Mouse (Mus musculus) intestine, postnatal 0 days (tissue): ENCODE data around the gene Prps1. TPM values are rescaled to one million over a fixed set of nuclear protein-coding genes. Genes with fewer than 3 reads are reported as not detected.
"Not testable (repeated sequence)": the region's sequence is repeated elsewhere in the genome, so short reads cannot be mapped to it uniquely, and the experiment has no call there.

Experiments used
- ATAC-seq: fragments of 200-750 bp; cut with Nextera tagmentation; 2 replicates; pipeline ENCODE4 v1.8.0; 2017; ENCODE audit warnings: mild to moderate bottlenecking, moderate TSS enrichment, moderate library complexity
- H3K27ac ChIP-seq: fragments of 300-500 bp; sonication (generic); 2 replicates; pipeline ENCODE4 v1.5.1; 2014; ENCODE audit warnings: mild to moderate bottlenecking, low read depth, low read length, moderate library complexity
- H3K27me3 ChIP-seq: fragments of 300-500 bp; sonication (generic); replicated peaks from 2 replicates; pipeline ENCODE4 v1.6.1; 2014; ENCODE audit warnings: low read length, mixed read lengths; ENCODE audit not compliant: control insufficient read depth, insufficient read depth
- H3K36me3 ChIP-seq: fragments of 300-500 bp; sonication (generic); 2 replicates; pipeline ENCODE4 v1.6.1; 2014; ENCODE audit warnings: mild to moderate bottlenecking, moderate library complexity; ENCODE audit not compliant: control insufficient read depth, insufficient read depth
- H3K4me1 ChIP-seq: fragments of 300-500 bp; sonication (generic); replicated peaks from 2 replicates; pipeline ENCODE4 v1.6.1; 2014; ENCODE audit warnings: antibody characterized with exemption, low read length, mixed read lengths; ENCODE audit not compliant: control insufficient read depth, insufficient read depth
- H3K4me2 ChIP-seq: fragments of 300-500 bp; sonication (generic); replicated peaks from 2 replicates; pipeline ENCODE4 v1.6.1; 2014; ENCODE audit warnings: low read depth, mild to moderate bottlenecking, moderate library complexity
- H3K4me3 ChIP-seq: fragments of 300-500 bp; sonication (generic); 2 replicates; pipeline ENCODE4 v1.5.1; 2014; ENCODE audit warnings: low read depth, low read length
- H3K9ac ChIP-seq: fragments of 300-500 bp; sonication (generic); 2 replicates; pipeline ENCODE4 v1.6.1; 2014; ENCODE audit warnings: mild to moderate bottlenecking, low read depth, low read length
- H3K9me3 ChIP-seq: fragments of 300-500 bp; sonication (generic); 2 replicates; pipeline ENCODE4 v1.6.1; 2016; ENCODE audit warnings: mixed run types; ENCODE audit not compliant: control insufficient read depth
- CTCF ChIP-seq: sonication (generic); IDR thresholded peaks from 2 replicates; pipeline ENCODE4 v1.5.1; 2016; ENCODE audit warnings: low read depth, mild to moderate bottlenecking, control low read depth, antibody characterized with exemption, moderate library complexity
- WGBS: fragments of 180-500 bp; shearing (Covaris S2); extraction: QIAGEN DNeasy Blood & Tissue Kit; methylation state at CpG from one replicate; pipeline ENCODE4 v1.1.7; 2014; 5-methylcytosine and 5-hydroxymethylcytosine counted together
- polyA plus RNA-seq: library from polyadenylated mRNA; unstranded; fragments of >200 nt; fragmentation: Nextera tagmentation; extraction: Ambion mirVana; gene quantifications from 2 replicates; pipeline ENCODE4 v1.2.1, GENCODE M21; 2015

Prps1 gene
- polyA plus RNA-seq, 1 experiment from 2014 or later, result 8.5 TPM

- no peak overlapping the region for H3K9ac ChIP-seq
- H3K4me2 ChIP-seq, result no peak overlapping the region
- no peak overlapping the region for H3K4me3 ChIP-seq
- H3K9me3 ChIP-seq, result no peaks in the 10 kb centered on the region
- no peaks in the 10 kb centered on the region for H3K4me1 ChIP-seq
- WGBS, result 44% methylated on average over 15 of the region's 15 CpGs
- H3K36me3 ChIP-seq, result no peaks in the 10 kb centered on the region
- peak; percentile 92 for ATAC-seq
- no peak for TF ChIP-seq CTCF
- H3K27me3 ChIP-seq, result no peaks in the 10 kb centered on the region
- peak overlapping the region; percentile 60 for H3K27ac ChIP-seq
Observed at GRCm38 (mm10) chrX:140505497-140506238, 49.3 kb downstream of the Prps1 start.

GRCm38 (mm10) chrX:140506436-140507180 is 50.2 kb downstream of the Prps1 start:
- no peak for TF ChIP-seq CTCF
- Histone ChIP-seq H3K4me1 (no peaks in the 10 kb centered on the region), H3K27ac (peak overlapping the region; percentile 57; the same call in 1 of the 2 replicates), H3K9ac (no peak overlapping the region), H3K9me3 (no peaks in the 10 kb centered on the region), H3K27me3 (no peaks in the 10 kb centered on the region), H3K4me2 (no peak overlapping the region), H3K36me3 (no peaks in the 10 kb centered on the region), H3K4me3 (no peak overlapping the region)
- 67% methylated on average over 6 of the region's 6 CpGs for WGBS
- ATAC-seq, result no peak

GRCm38 (mm10) chrX:140507377-140507776 is 51.0 kb downstream of the Prps1 start:
- H3K4me1 ChIP-seq, result no peaks in the 10 kb centered on the region
- H3K27ac ChIP-seq, result no peak overlapping the region
- no peak for ATAC-seq
- no peak overlapping the region for H3K9ac ChIP-seq
- no peak overlapping the region for H3K4me3 ChIP-seq
- no peak for TF ChIP-seq CTCF
- no peaks in the 10 kb centered on the region for H3K9me3 ChIP-seq
- H3K36me3 ChIP-seq, result no peaks in the 10 kb centered on the region
- H3K27me3 ChIP-seq, result no peaks in the 10 kb centered on the region
- H3K4me2 ChIP-seq, result no peak overlapping the region
- WGBS, result 91% methylated on average over 1 of the region's 1 CpGs

- H3K9me3 ChIP-seq, H3K4me3 ChIP-seq, H3K4me2 ChIP-seq, H3K36me3 ChIP-seq, H3K27me3 ChIP-seq, H3K4me1 ChIP-seq, ATAC-seq, H3K27ac ChIP-seq, H3K9ac ChIP-seq: not testable (repeated sequence)
- 78% methylated on average over 4 of the region's 4 CpGs for WGBS
Observed at GRCm38 (mm10) chrX:140508791-140509190, 52.4 kb downstream of the Prps1 start.

- Histone ChIP-seq H3K4me1 (no peaks in the 10 kb centered on the region), H3K9ac (no peak overlapping the region), H3K27me3 (no peaks in the 10 kb centered on the region), H3K27ac (peak overlapping the region; percentile 46; the same call in 1 of the 2 replicates), H3K4me3 (no peak overlapping the region), H3K4me2 (no peak overlapping the region), H3K9me3 (no peaks in the 10 kb centered on the region), H3K36me3 (no peaks in the 10 kb centered on the region)
- WGBS, result 69% methylated on average over 6 of the region's 6 CpGs
- TF ChIP-seq CTCF, result no peak
- no peak for ATAC-seq
Observed at GRCm38 (mm10) chrX:140509817-140510216, 53.4 kb downstream of the Prps1 start.

GRCm38 (mm10) chrX:140510696-140511429 is 54.5 kb downstream of the Prps1 start:
- Histone ChIP-seq H3K9ac (no peak overlapping the region), H3K4me2 (peak overlapping the region; percentile 37; the same call in 1 of the 2 replicates), H3K27me3 (no peaks in the 10 kb centered on the region), H3K4me3 (no peak overlapping the region), H3K27ac (peak overlapping the region; percentile 46; the same call in 1 of the 2 replicates), H3K9me3 (no peaks in the 10 kb centered on the region), H3K4me1 (no peaks in the 10 kb centered on the region), H3K36me3 (no peaks in the 10 kb centered on the region)
- peak; percentile 73 for ATAC-seq
- WGBS, result 36% methylated on average over 24 of the region's 24 CpGs
- no peak for TF ChIP-seq CTCF
